Mouse (Mus musculus): ENCODE results near the gene Aldh1a2.

Gene Aldh1a2

DNA sequence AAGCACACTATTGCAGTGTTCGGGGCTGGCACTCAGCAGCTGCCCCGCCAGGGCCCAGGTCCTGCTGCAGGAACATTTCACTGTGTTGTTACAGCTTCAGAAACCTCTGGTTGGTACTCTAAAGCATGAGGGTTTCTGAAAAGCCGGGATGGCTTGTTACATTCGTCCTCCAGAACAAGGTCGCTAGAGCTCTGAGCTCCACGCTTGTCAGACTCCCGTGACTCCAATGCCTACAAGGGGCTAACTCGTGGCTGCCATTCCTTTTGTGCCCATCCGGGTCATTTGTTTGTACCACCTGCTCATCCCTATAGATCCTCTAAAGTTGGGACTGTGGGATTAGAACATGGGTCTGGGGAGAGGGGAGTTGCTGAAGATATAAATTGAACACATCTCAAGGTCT is 70.8 kb downstream of the Aldh1a2 start:
- intact Hi-C loops (cut with DNase I) = no loop called here

DNA sequence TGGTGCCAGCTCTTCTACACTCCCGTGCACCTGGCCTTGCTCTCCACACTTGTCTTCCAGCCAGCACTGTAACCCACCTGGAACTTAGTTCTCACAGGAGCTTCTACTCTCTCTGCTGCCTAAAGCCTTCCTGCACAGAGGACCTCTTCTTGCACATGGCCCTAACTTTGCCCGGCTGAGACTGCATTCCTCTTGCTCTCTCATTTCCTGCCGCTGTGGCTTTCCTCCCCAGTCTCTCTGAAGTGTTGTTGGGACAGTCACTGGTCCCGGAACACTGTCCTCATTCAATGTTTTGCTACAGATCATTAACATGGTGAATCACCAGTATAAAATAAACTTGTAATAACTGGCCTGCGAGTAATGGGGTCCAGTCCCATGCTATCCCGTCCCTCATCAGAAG is 73.1 kb downstream of the Aldh1a2 start:
- intact Hi-C loops (cut with DNase I) = no loop called here

DNA sequence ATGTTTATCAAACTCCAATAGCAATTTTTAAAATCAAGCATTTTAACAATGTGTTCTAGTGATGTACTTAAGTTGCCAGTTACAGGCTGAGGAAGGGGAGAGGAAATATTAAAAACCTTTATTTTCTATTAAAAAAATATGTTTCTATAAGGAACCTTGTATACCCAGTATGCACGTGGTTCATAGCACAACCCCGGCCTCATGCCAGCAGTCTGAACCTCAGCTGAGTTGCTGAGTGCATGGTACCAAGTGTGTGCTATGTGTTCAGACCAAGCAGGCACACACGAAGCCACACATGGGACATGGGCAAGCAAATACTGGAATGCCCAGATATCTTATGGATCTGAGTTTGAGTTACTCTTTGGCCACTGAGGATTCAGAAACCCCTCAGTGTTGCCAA is 74.2 kb downstream of the Aldh1a2 start:
- intact Hi-C loops (cut with DNase I) = no loop called here

DNA sequence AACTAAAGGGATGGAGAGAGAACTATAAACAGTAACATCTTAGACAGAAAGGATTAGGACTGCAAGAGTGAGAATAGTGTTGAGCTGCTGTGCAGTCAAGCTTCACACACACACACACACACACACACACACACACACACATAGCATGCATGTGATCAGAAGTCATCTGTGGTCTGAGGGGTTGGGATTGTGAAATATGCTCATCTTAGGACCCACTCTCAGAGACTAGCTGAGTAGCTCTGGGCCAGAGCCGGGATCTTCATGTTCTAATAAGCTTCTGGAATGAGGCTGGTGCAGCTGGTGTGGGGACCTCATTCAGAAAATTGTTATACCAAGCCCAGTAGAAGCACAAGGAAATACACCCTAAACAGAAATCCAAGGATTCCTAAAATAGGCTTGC is 75.1 kb downstream of the Aldh1a2 start:
- intact Hi-C loops (cut with DNase I) = no loop called here

DNA sequence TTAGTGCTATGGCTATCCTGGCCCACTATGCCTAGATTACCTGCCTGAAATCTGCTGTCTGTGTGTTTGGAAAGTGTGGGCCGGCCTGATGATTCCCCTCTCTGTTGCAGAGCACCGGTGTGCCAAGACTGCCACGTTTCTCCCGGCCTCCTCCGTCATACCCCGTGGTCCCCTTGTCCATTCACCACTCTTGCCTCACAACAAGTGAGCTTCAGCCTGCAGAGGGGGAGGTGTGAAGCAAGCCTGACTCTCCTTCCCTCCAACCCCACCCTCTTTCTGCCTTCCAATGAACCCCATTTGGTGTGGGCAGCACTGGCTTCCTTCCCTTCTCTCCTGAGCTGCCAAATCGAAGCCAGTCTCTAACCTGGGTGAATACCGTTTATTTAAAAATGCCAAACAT is 79.9 kb downstream of the Aldh1a2 start:
- intact Hi-C loops (cut with DNase I) = no loop called here

DNA sequence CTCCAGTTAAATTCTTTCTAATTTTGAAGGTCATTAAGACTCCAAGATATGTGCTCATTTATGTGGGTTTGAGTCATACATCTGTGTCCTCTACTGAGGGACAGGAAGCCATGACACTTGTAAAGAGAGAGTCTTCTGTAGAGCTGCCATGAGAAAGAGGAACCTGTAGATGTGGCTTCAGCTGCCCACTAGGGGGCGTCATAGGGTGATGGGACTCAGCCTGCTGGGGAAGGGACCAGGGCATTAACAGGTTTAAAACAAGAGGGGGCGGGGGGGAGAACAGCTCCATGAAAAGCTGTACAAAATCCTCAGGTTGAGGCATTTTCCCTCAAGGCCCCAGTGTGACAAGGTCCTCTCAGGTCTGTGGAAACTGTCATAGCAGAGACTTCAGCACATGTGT is 88.0 kb downstream of the Aldh1a2 start:
- intact Hi-C loops (cut with DNase I) = no loop called here

DNA sequence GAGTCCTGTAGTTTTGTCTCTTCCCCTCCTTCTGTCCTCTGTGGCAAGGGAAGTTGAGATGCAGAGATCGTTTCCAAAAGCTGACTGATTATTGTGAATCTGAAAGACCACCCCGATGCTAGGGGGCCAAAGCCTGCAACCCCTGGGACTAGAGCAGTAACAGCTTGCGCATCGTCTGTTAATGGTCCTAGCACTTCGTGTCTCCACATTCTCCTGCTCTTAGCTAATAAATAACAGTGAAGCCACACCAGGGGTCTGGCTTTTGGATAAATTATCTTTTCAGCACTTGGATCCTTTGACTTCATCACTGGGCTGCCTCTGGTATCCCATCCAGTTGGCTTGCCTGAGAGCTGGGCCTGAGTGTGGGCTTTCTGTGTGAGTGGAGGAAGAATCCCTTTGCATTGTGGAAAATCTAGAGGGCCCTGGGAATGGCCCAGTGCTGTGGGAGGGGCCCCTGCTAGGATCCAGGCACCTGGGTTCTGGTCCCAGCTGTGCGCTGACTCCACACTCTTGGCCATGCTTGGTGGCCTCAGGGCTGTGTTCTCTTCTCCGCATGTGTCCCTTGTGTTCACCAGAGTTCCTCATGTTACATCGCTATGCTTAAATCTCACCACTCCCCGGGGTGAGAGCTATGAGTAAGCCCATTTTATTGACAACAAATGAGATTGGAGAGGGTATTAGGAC is 91.7 kb downstream of the Aldh1a2 start:
- intact Hi-C loops (cut with DNase I) = no loop called here

DNA sequence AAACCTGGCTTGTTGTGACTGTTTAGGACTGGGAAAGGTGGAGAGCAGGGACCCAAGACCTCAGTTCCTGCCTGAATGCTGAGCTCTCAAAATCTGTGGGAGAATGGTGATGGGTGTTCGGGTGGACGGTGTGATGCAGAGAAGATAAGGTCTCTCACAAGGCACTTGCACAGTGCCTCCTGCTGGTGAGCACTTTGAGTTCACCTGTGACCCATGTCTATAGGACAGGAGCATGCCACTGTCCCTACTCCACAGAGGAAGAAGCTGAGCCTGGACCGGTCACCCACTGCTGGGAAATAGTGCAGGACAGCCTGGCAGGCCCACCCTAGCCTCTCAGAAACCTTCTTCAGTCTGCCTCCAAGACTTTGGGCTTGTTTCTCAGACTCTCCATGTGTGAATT is 100.4 kb downstream of the Aldh1a2 start:
- intact Hi-C loops (cut with DNase I) = loop anchor here (10.0 kb wide), 1 partner anchor 101 kb away; the partner anchor contains the start of gene Aldh1a2

DNA sequence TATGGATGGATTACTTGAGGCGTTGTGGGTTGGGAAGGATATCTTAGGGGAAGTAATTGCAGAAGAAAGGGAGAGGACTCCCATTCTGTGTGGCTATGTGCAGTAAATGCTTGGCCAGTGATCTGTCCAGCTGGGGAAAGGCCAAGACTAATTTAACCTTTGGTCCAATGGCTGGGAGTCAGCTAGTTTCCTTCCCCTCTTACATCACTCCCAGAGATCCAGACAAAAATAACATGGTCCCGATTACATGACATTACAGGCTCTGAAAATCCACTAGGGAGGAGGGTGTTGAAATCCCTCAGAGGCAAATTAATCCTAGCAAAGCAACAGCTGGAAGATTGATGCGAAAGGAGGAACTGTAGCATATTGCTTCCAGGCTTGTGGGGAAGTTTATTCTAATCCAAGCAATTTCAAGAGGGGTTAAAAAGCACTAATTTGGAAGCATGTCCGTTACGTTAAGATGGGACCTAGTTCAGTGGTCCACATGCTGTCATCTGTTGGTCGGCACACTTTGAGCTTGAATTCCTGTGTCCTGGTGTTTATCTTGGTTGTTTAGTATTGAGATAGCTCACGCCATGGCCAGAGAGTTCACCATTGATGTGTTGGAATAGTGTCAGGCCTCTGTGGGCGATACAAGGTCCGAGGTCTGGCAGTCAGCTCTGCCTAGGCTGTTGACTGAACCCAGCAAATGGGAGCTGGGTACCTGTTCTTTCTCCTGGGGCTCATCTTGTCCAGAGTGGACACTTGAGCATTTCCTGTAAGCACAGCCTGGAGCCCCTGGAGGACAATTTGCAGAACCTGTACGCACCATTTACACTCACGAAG is 101.7 kb downstream of the Aldh1a2 start:
- intact Hi-C loops (cut with DNase I) = loop anchor here (10.0 kb wide), 1 partner anchor 103 kb away; the partner anchor contains the start of gene Aldh1a2

DNA sequence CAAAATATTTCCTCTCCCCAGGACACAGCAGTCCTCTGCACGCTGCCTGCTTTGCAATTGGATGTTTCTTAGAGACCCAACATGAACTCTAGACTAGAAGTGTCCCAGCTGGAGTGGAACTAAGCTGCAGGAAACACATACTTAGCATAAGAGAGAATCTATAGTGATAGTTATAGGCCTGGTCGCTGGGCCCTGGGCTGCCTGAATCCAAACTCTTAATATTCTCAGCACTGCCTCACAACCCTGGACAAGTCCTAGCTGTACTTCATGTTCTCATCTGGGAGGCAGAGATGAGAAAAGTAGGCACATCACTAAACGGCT is 102.3 kb downstream of the Aldh1a2 start:
- intact Hi-C loops (cut with DNase I) = loop anchor here (10.0 kb wide), 1 partner anchor 103 kb away; the partner anchor contains the start of gene Aldh1a2

DNA sequence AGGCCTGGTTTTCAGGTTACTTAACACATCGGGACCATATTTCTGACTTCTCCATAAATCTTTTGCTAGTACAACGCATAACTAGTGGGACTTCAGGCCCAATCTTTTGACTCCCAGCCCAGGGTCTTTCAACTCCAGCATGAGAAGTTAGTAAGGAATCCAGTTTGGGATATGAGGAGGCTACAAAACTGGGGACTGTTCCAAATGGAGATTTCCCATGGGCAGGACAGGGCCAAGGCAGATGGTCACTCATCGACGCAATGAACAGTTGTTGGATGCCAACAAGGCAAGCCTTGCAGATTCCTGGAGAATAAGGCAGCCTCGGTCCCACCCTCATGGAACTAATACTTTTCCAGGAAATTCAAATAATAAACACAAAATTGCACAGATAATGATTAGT is 104.2 kb downstream of the Aldh1a2 start:
- intact Hi-C loops (cut with DNase I) = loop anchor here (10.0 kb wide), 1 partner anchor 105 kb away; the partner anchor contains the start of gene Aldh1a2

DNA sequence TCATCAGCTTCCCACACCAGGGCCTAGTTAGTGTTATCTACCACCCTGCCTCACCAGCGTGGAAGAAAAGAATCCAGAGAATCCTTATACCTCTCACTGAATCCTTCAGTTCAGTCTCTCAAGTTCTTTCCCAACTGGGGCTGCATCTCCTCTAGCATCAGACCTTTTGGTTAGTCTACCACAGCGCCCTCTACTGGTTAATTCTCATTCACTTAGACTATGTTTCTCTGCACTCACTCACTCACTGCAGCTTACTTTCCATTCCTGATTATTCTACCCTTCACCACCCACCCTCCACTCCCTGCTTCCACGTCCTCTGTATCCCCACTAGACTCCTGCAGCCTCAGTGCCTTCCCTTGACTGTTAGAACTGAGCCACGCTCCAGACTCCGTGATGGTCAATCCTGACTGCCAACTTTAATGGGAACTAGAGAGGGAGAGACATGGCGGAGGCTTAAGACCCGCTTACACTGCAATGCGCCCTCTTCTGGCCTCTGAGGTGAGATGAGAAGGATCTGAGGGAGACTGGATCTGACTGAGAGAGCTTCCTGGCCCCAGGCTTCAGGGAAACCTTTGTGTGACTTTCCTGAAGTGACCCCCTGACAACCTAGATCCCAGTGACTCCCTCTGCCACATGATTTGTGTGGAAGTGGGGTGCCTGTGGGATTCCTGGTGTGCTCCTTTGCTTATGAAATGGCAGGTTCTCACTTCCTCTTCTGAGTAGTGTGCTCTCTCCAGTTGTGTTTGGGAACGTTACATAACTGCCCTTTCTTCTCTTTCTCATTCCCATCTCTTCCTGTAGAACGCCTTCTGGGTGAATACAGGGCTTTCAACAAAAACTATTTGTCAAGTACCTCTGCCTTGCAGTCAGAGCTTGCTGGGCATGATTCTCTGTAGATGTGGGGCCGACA is 104.9 kb downstream of the Aldh1a2 start:
- intact Hi-C loops (cut with DNase I) = no loop called here

DNA sequence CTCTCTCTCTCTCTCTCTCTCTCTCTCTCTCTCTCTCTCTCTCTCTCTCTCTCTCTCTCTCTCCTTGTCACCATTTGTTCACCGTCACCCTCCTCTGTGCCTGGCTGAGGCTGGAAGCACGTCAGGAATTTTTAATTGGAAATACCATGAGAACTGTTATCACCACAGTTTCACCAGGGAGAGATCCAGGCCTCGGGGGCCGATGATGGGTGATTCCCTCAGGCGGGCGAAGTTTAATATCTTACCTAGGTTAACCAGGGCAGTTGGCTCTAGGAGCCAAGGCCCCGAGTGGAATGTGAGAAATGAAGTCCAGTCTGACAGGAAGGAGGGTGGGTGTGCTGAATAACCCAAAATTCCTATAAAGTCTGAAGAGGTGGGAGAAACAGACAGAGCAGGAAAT is 105.8 kb downstream of the Aldh1a2 start:
- intact Hi-C loops (cut with DNase I) = no loop called here

DNA sequence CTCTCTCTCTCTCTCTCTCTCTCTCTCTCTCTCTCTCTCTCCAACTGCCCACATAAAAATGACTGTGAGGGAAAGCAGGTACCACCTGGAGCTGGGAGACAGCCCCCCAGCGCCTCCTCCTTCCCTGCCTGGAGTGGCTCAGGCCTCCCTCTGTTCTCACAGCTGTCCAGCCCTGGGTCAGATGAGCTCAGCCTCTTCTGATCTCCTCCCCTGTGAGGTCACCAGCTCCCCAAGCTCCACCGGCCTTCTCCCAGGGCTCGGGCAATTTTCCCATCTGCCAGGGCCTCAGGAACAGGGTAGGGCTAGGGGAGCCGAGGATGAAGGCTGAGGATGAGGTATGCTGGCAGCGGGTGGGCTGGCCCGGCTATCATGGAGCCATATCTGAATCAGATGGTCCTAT is 106.3 kb downstream of the Aldh1a2 start:
- intact Hi-C loops (cut with DNase I) = no loop called here

DNA sequence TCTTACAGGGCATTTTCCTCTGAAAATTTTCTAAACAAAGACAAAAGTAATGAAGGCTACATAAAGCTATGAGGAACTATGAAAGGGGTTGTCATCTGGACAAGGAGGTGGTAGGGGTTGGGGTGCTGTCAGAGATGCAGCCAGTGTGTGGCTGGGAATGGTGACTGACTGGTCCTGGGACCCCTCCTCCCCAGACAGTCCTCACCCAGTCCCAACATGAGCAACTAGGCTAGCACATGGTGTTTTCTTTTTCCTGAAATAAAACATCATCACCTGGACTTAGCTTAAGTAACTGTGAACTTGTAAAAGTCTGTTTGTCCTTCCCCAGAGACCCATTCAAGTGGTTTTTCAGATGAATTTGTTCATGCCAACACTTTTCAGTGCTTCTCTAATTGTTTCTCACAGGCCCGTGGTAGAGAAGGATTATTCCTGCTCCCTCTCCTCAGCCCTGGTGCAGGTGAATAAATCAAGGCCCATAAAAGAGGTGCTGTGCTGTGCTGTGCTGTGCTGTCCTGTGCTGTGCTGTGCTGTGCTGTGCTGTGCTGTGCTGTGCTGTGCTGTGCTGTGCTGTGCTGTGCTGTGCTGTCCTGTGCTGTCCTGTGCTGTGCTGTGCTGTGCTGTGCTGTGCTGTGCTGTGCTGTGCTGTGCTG is 107.8 kb downstream of the Aldh1a2 start:
- intact Hi-C loops (cut with DNase I) = no loop called here

DNA sequence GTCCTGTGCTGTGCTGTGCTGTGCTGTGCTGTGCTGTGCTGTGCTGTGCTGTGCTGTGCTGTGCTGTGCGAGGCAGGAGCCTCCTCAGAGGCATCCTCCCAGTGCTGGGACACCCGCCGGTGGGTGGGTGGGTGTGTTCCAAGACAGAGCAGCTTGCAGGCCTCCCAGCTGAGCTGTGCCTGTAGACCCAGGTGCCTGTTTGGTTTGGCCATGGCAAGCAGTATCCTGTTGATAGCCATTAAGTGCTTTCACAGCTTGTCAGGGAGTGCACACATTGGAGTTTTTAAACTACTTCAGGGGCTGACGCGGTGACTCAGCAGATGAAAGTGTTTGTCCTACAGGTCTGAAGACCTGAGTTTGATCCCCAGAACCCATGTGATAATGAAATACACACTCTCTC is 108.5 kb downstream of the Aldh1a2 start:
- intact Hi-C loops (cut with DNase I) = no loop called here

DNA sequence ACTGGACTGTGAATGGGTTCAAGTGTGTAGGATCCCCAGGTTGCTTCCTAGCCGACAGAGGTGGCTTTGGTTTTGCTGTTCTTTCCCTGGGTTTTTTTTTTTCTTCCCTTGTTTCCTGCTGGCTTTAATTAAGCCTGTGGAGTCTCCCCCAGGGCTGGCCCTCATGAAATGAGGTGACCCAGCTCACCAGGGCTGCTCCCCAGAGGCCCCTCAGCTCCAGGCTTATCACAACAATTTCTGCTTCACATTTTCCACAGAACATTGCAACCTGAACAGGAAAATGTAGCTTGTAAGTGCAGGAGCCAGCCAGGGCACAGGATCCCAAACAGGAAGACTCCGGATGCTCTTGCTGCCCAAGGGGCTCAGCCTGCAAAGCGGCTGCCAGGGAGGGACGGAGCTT is 110.7 kb downstream of the Aldh1a2 start:
- intact Hi-C loops (cut with DNase I) = no loop called here

DNA sequence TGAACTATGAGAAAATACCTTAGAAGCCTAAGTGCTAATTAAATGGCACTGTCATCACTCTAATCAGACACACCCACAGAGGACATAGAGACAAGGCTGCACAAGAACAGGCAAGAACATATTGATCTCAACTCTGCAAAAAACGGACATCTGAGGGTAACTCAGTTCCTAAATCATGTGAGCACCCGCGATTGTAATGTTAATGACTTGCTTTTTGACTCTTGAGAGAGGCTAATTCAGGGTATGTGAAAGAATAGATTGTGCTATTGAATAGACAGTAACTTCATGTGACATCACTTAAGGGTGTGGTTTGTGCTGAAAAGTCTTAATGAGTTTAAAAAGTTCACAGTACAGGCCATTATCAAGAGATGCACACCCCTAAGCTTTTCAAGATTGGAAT is 116.1 kb downstream of the Aldh1a2 start:
- intact Hi-C loops (cut with DNase I) = no loop called here

DNA sequence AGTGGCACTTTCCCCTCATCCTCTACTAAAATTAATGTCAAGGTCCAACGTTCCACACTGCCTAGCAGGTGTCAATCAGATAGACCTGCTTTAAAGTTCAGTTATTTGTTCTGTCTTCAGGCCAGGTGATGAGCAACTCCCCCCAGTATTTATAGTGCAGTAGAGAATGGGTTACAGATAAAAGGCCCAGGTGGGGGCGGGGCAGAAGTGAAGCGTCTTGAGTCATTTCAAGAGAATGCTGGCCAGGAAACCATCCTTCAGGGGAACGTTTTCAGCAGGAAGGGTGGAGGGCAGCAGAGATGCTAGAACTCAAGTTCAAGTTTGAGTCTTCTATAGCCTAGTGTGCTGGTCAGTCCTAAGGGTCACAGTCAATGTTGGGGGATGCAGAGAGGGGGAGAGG is 121.1 kb downstream of the Aldh1a2 start:
- intact Hi-C loops (cut with DNase I) = no loop called here

DNA sequence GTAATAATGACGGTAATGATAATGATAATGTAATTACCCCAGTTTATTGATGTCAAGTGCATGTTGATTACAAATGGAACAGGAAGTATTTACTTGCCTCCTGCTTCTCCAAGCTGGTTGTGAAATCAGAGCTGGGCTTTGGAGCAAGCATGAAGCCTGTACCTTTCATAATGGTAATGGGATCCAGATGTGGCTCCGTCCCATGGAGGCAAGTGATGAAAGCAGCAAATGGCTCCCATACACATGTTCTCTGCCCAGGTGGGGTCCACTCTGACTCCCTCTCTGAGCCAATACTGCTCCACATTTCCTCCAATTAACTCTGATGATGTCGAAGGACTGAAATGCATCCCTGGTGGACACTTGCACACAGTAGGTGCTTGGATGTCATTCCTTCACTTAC is 121.8 kb downstream of the Aldh1a2 start:
- intact Hi-C loops (cut with DNase I) = no loop called here

DNA sequence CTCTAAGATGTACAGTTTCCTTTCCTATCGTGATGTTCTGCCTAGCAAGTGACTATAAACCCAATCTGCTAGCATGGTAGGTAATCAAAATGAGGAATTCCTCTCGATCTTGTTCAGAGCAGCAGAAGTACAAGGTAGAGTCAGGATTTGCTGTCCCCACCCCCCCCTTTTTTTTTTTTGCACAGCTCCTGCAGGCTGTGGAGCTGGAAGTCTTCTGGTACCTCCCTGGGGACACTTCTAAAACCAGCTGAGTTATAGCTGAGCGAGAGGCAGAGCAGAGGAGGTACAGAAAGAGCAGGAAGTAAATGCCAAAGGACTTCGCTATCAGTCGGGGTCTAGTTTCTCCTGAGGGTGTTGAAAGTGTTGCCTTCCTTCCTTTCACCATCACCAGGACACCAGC is 124.5 kb downstream of the Aldh1a2 start:
- intact Hi-C loops (cut with DNase I) = no loop called here

All from adrenal gland (tissue).